Mouse (Mus musculus) liver, postnatal 0 days (tissue): Measurements from ENCODE around the gene Nsun2.

Experiments
- CTCF ChIP-seq: sonication (generic); IDR thresholded peaks from 2 replicates; pipeline ENCODE4 v1.5.1; 2016; ENCODE audit warnings: antibody characterized with exemption, low read depth
- EP300 ChIP-seq: IDR thresholded peaks from 2 replicates; pipeline ENCODE4 v1.6.1; 2016; ENCODE audit warnings: antibody characterized with exemption, low read depth, mild to moderate bottlenecking

- TF ChIP-seq CTCF (no peak), EP300 (no peak)
These were observed 90.3 kb downstream of the Nsun2 start for GRCm38 (mm10) chr13:69623843-69624242.
